8 mouse cellular contexts compared by ENCODE assay signal in genomic region chrX:7187455-7188310, GRCm38 (mm10).
DNase-seq lines count a peak whose midpoint lies in the region; ATAC-seq and TF ChIP-seq lines count a peak whose summit lies in the region.

No protein-coding gene starts in this region.

- no peak for TF ChIP-seq POLR2A in kidney, adult 2 months (IDR thresholded peaks at IDR 0.05; ENCODE audit: low read depth, low read length)

- TF ChIP-seq CTCF in kidney, adult 2 months (conservative IDR thresholded peaks at IDR 0.05; ENCODE audit: insufficient read depth, insufficient read length, low read depth, low read length) = no peak

- 0 out of 2 replicates have a peak, but pooled peaks cover 6% of the 10 kb centered on the region for H3K36me3 ChIP-seq in heart, embryonic 14.5 days (ENCODE audit: control insufficient read depth, insufficient read depth, low read length)
- 0 out of 2 replicates have a peak, but pooled peaks cover 3% of the 10 kb centered on the region for H3K36me3 ChIP-seq in embryonic facial prominence, embryonic 14.5 days (ENCODE audit: control insufficient read depth, insufficient read depth, low read length)
- H3K36me3 ChIP-seq in kidney, adult 2 months (ENCODE audit: control insufficient read depth, insufficient read depth, low read length) = no peaks in the 10 kb centered on the region
- 0 out of 2 replicates have a peak, but pooled peaks cover 5% of the 10 kb centered on the region for H3K36me3 ChIP-seq in midbrain, embryonic 13.5 days

- H3K4me3 ChIP-seq in heart, embryonic 14.5 days (ENCODE audit: control insufficient read depth in 1 of 2, insufficient read depth in 1 of 2, low read depth in 1 of 2, low read length in 2 of 2) = peak overlapping the region; percentile 42 to 46
- peak overlapping the region; percentile 35 for H3K4me3 ChIP-seq in embryonic facial prominence, embryonic 14.5 days (ENCODE audit: low read depth, low read length)
- peak overlapping the region; percentile 62 for H3K4me3 ChIP-seq in kidney, adult 2 months (ENCODE audit: insufficient read depth, low read depth, low read length)
- H3K4me3 ChIP-seq in midbrain, embryonic 13.5 days (replicated peaks) = peak overlapping the region; percentile 46

- H3K4me2 ChIP-seq in heart, embryonic 14.5 days (ENCODE audit: low read length) = peak overlapping the region; percentile 67
- peak overlapping the region; percentile 55 for H3K4me2 ChIP-seq in embryonic facial prominence, embryonic 14.5 days (ENCODE audit: low read depth, low read length)
- H3K4me2 ChIP-seq in midbrain, embryonic 13.5 days (replicated peaks) = peak overlapping the region; percentile 56

- H3K9ac ChIP-seq in heart, embryonic 14.5 days (ENCODE audit: low read length) = peak overlapping the region; percentile 68
- peak overlapping the region; percentile 60 for H3K9ac ChIP-seq in embryonic facial prominence, embryonic 14.5 days (ENCODE audit: low read depth, low read length)
- H3K9ac ChIP-seq in midbrain, embryonic 13.5 days (replicated peaks) = peak overlapping the region; percentile 68

- H3K9me3 ChIP-seq in heart, embryonic 14.5 days (ENCODE audit: control insufficient read depth, low read length) = no peaks in the 10 kb centered on the region
- no peaks in the 10 kb centered on the region for H3K9me3 ChIP-seq in embryonic facial prominence, embryonic 14.5 days (ENCODE audit: control insufficient read depth, low read length)
- no peaks in the 10 kb centered on the region for H3K9me3 ChIP-seq in midbrain, embryonic 13.5 days

- WGBS in heart, embryonic 14.5 days = 33% methylated on average over 10 of the region's 10 CpGs
- WGBS in embryonic facial prominence, embryonic 14.5 days = 31% methylated on average over 10 of the region's 10 CpGs
- 19% methylated on average over 10 of the region's 10 CpGs for WGBS in kidney, adult 2 months
- WGBS in midbrain, embryonic 13.5 days = 28% methylated on average over 10 of the region's 10 CpGs

- intact Hi-C loops in gastrocnemius, postnatal 36 days (cut with DNase I) = no loop called here

- H3K27ac ChIP-seq in heart, embryonic 14.5 days (replicated peaks in 1 of 2; ENCODE audit: control insufficient read depth in 1 of 2, insufficient read depth in 1 of 2, low read depth in 2 of 2, low read length in 2 of 2) = peak overlapping the region; percentile 80 to 84
- peak overlapping the region; percentile 85 for H3K27ac ChIP-seq in embryonic facial prominence, embryonic 14.5 days (replicated peaks; ENCODE audit: low read depth, low read length)
- peak overlapping the region; percentile 59 for H3K27ac ChIP-seq in kidney, adult 2 months (ENCODE audit: insufficient read depth, low read depth, low read length)
- H3K27ac ChIP-seq in midbrain, embryonic 13.5 days = peak overlapping the region; percentile 89

- no peak for DNase-seq in heart, postnatal 4 days
- DNase-seq in Muller cell, postnatal 12 days (ENCODE audit: inconsistent ontology term) = peak; percentile 67
- no peak for DNase-seq in embryonic facial prominence, embryonic 14.5 days (ENCODE audit: low spot score)
- DNase-seq in kidney, adult 2 months = peak; percentile 55
- no peak for DNase-seq in gastrocnemius, adult 18-20 months (ENCODE audit: low spot score)
- DNase-seq in gastrocnemius, postnatal 36 days = no peak

- ATAC-seq in heart, embryonic 14.5 days (ENCODE audit: insufficient number of reproducible peaks, insufficient read depth, low FRiP score, low read depth) = no peak
- ATAC-seq in embryonic facial prominence, embryonic 14.5 days (ENCODE audit: low read depth) = no peak
- 0 out of 2 replicates have a peak, but pooled peaks have one; percentile 36 for ATAC-seq in midbrain, embryonic 13.5 days

- H3K4me1 ChIP-seq in heart, embryonic 14.5 days (ENCODE audit: control insufficient read depth in 2 of 2, insufficient read depth in 2 of 2, low read length in 2 of 2) = no peaks in the 10 kb centered on the region; a peak in 2 of 4 replicates
- H3K4me1 ChIP-seq in embryonic facial prominence, embryonic 14.5 days (ENCODE audit: control insufficient read depth, insufficient read depth, low read length) = no peaks in the 10 kb centered on the region
- H3K4me1 ChIP-seq in kidney, adult 2 months (ENCODE audit: control insufficient read depth, insufficient read depth, low read length) = peaks cover 4% of the 10 kb centered on the region; the same call in 1 of the 2 replicates
- peaks cover 12% of the 10 kb centered on the region; the same call in 1 of the 2 replicates for H3K4me1 ChIP-seq in midbrain, embryonic 13.5 days (replicated peaks)

- no peaks in the 10 kb centered on the region for H3K27me3 ChIP-seq in heart, embryonic 14.5 days (ENCODE audit: control insufficient read depth, insufficient read depth, low read length)
- no peaks in the 10 kb centered on the region for H3K27me3 ChIP-seq in embryonic facial prominence, embryonic 14.5 days (replicated peaks; ENCODE audit: control insufficient read depth, insufficient read depth, low read length)
- H3K27me3 ChIP-seq in kidney, adult 2 months (replicated peaks; ENCODE audit: control insufficient read depth, insufficient read depth, low read length) = no peaks in the 10 kb centered on the region
- no peaks in the 10 kb centered on the region for H3K27me3 ChIP-seq in midbrain, embryonic 13.5 days

Comparison
In these comparisons a context has a peak if more than half of its experiments do, and no peak if none do; other contexts are left out.
1. DNase-seq: peak in Muller cell, postnatal 12 days (single experiment) and kidney, adult 2 months (single experiment); none in heart, postnatal 4 days (single experiment), embryonic facial prominence, embryonic 14.5 days (single experiment), gastrocnemius, adult 18-20 months (single experiment) and gastrocnemius, postnatal 36 days (0 of 2).
2. Peak in every context shown above with its lines, with median percentiles within 50 percentile points of each other: H3K27ac ChIP-seq, H3K4me2 ChIP-seq, H3K4me3 ChIP-seq and H3K9ac ChIP-seq.